8 mouse cellular contexts compared by ENCODE assay signal in the genomic region with DNA sequence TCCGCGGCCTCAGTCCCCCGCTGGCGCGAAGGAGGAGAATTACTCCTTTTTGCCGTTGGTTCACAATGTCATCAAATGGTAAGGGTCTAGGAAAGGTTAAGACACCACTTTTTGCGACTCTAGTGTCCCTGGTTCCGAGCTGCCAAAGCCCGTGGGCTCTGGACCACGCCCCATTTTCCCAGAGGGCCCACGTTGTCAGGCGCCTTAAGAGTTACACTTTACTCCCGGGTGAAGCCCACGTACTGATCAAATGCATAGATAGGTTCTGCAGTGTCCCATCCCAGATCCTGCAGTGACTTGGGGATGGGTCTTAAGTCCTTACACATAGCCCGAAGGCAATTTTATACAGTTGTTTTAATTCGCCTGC. TPM values are rescaled to one million over a fixed set of nuclear protein-coding genes. Genes with fewer than 3 reads are reported as not detected.
DNase-seq lines count a peak whose midpoint lies in the region; ATAC-seq and TF ChIP-seq lines count a peak whose summit lies in the region.

No protein-coding gene starts in this region.

- no peak for DNase-seq in kidney, postnatal 14 days
- DNase-seq in NIH3T3 (ENCODE audit: low read depth): peak; percentile 50
- peak; percentile 39 for DNase-seq in liver, postnatal 0 days
- DNase-seq in testis, postnatal 10 days (ENCODE audit: low spot score): peak; percentile 59
- no peak for DNase-seq in layer of hippocampus, postnatal 36 days
- no peak for DNase-seq in right cerebral cortex, postnatal 14 days

- peak; percentile 79 for ATAC-seq in kidney, embryonic 15.5 days (replicated peaks; ENCODE audit: low FRiP score)
- ATAC-seq in forebrain, embryonic 15.5 days (replicated peaks): peak; percentile 54
- ATAC-seq in liver, postnatal 0 days: peak; percentile 77

- H3K36me3 ChIP-seq in kidney, embryonic 15.5 days: peaks cover 6% of the 10 kb centered on the region; the same call in 1 of the 2 replicates
- H3K36me3 ChIP-seq in forebrain, embryonic 15.5 days: no peaks in the 10 kb centered on the region
- no peaks in the 10 kb centered on the region for H3K36me3 ChIP-seq in liver, postnatal 0 days (replicated peaks; ENCODE audit: insufficient read depth, low read length)

- WGBS in kidney, embryonic 15.5 days: 3% methylated on average over 16 of the region's 16 CpGs
- WGBS in forebrain, embryonic 15.5 days: 3% methylated on average over 16 of the region's 16 CpGs
- 3% methylated on average over 14 of the region's 16 CpGs for WGBS in liver, postnatal 0 days (ENCODE audit: insufficient replicate concordance)

- no peaks in the 10 kb centered on the region for H3K27me3 ChIP-seq in kidney, embryonic 15.5 days
- H3K27me3 ChIP-seq in forebrain, embryonic 15.5 days: no peaks in the 10 kb centered on the region
- no peaks in the 10 kb centered on the region for H3K27me3 ChIP-seq in liver, postnatal 0 days (ENCODE audit: insufficient read depth, low read length)

- TF ChIP-seq EP300 in liver, postnatal 0 days (IDR thresholded peaks at IDR 0.05; ENCODE audit: low read depth): no peak

- H3K9ac ChIP-seq in kidney, embryonic 15.5 days: peak overlapping the region; percentile 94
- peak overlapping the region; percentile 97 for H3K9ac ChIP-seq in forebrain, embryonic 15.5 days (replicated peaks)
- peak overlapping the region; percentile 94 for H3K9ac ChIP-seq in liver, postnatal 0 days (replicated peaks)

- no peak for TF ChIP-seq CTCF in liver, postnatal 0 days (IDR thresholded peaks at IDR 0.05; ENCODE audit: low read depth)

- peak overlapping the region; percentile 71 for H3K4me2 ChIP-seq in kidney, embryonic 15.5 days
- H3K4me2 ChIP-seq in forebrain, embryonic 15.5 days (replicated peaks): peak overlapping the region; percentile 73
- H3K4me2 ChIP-seq in liver, postnatal 0 days (ENCODE audit: low read depth, low read length): peak overlapping the region; percentile 92

- H3K4me1 ChIP-seq in kidney, embryonic 15.5 days: peaks cover 19% of the 10 kb centered on the region
- H3K4me1 ChIP-seq in forebrain, embryonic 15.5 days: peaks cover 21% of the 10 kb centered on the region
- peaks cover 15% of the 10 kb centered on the region for H3K4me1 ChIP-seq in liver, postnatal 0 days (ENCODE audit: insufficient read depth)

- no peaks in the 10 kb centered on the region for H3K9me3 ChIP-seq in kidney, embryonic 15.5 days (replicated peaks)
- H3K9me3 ChIP-seq in forebrain, embryonic 15.5 days: no peaks in the 10 kb centered on the region
- no peaks in the 10 kb centered on the region for H3K9me3 ChIP-seq in liver, postnatal 0 days (ENCODE audit: low read length)

- peak overlapping the region; percentile 83 for H3K4me3 ChIP-seq in kidney, embryonic 15.5 days (replicated peaks)
- H3K4me3 ChIP-seq in forebrain, embryonic 15.5 days: peak overlapping the region; percentile 90
- H3K4me3 ChIP-seq in liver, postnatal 0 days (ENCODE audit: low read depth, low read length): peak overlapping the region; percentile 79

- H3K27ac ChIP-seq in kidney, embryonic 15.5 days: peak overlapping the region; percentile 85
- peak overlapping the region; percentile 81 for H3K27ac ChIP-seq in forebrain, embryonic 15.5 days (replicated peaks)
- H3K27ac ChIP-seq in liver, postnatal 0 days (ENCODE audit: low read depth): peak overlapping the region; percentile 77

RNA-seq across cellular contexts. Expression of a gene that starts 0.4 kb away (rescaled TPM):
- polyA plus RNA-seq in kidney, embryonic 15.5 days (2015; fragmentation: Nextera tagmentation; extraction: Ambion mirVana): 45.7 and 46.5 TPM in 2 replicates
- polyA plus RNA-seq in forebrain, embryonic 15.5 days (2015; fragmentation: Nextera tagmentation; extraction: Ambion mirVana): 39.8 and 39.9 TPM in 2 replicates
- polyA plus RNA-seq in liver, postnatal 0 days (2015; fragmentation: Nextera tagmentation; extraction: Ambion mirVana): 15.2 and 15.8 TPM in 2 replicates
- total RNA-seq in layer of hippocampus, postnatal 36 days (2021): 10 to 100 TPM; 34.9 to 37.6 TPM

RNA-seq across cellular contexts. Expression of a gene that starts 16.4 kb away (rescaled TPM):
- 3.3 and 4.0 TPM in 2 replicates for polyA plus RNA-seq in kidney, embryonic 15.5 days (2015; fragmentation: Nextera tagmentation; extraction: Ambion mirVana)
- polyA plus RNA-seq in forebrain, embryonic 15.5 days (2015; fragmentation: Nextera tagmentation; extraction: Ambion mirVana): 0.86 and 1.2 TPM in 2 replicates
- polyA plus RNA-seq in liver, postnatal 0 days (2015; fragmentation: Nextera tagmentation; extraction: Ambion mirVana): 2.2 and 3.2 TPM in 2 replicates
- 10 to 100 TPM; 54.0 to 63.0 TPM for total RNA-seq in layer of hippocampus, postnatal 36 days (2021)

Comparison
In these comparisons a context has a peak if more than half of its experiments do, and no peak if none do; other contexts are left out.
1. DNase-seq: peak in NIH3T3 (single experiment), liver, postnatal 0 days (single experiment) and testis, postnatal 10 days (single experiment); none in kidney, postnatal 14 days (single experiment), layer of hippocampus, postnatal 36 days (0 of 2) and right cerebral cortex, postnatal 14 days (single experiment).
2. Peak in every context shown above with its lines, with median percentiles within 50 percentile points of each other: ATAC-seq, H3K27ac ChIP-seq, H3K4me2 ChIP-seq, H3K4me3 ChIP-seq and H3K9ac ChIP-seq.